Mouse (Mus musculus) embryonic facial prominence, embryonic 12.5 days (tissue): Measurements from ENCODE around the gene Gls. TPM values are rescaled to one million over a fixed set of nuclear protein-coding genes. Genes with fewer than 3 reads are reported as not detected.

Source experiments
- ATAC-seq: fragments of 200-750 bp; cut with Nextera tagmentation; 2 replicates; pipeline ENCODE4 v1.8.0; 2017; ENCODE audit not compliant: insufficient number of reproducible peaks, insufficient read depth, low FRiP score, low TSS enrichment
- H3K27ac ChIP-seq: fragments of 300-500 bp; sonication (generic); 2 replicates; pipeline ENCODE4 v1.5.1; 2016; ENCODE audit warnings: mild to moderate bottlenecking
- H3K27me3 ChIP-seq: fragments of 300-500 bp; sonication (generic); 2 replicates; pipeline ENCODE4 v1.6.1; 2016; ENCODE audit warnings: mild to moderate bottlenecking, moderate library complexity
- H3K36me3 ChIP-seq: fragments of 300-500 bp; sonication (generic); 2 replicates; pipeline ENCODE4 v1.6.1; 2016; ENCODE audit warnings: mild to moderate bottlenecking
- H3K4me1 ChIP-seq: fragments of 300-500 bp; sonication (generic); 2 replicates; pipeline ENCODE4 v1.6.1; 2016
- H3K4me2 ChIP-seq: fragments of 300-500 bp; sonication (generic); replicated peaks from 2 replicates; pipeline ENCODE4 v1.6.1; 2016; ENCODE audit warnings: mild to moderate bottlenecking, moderate library complexity
- H3K4me3 ChIP-seq: fragments of 300-500 bp; sonication (generic); 2 replicates; pipeline ENCODE4 v1.5.1; 2016; ENCODE audit warnings: mild to moderate bottlenecking
- H3K9ac ChIP-seq: fragments of 300-500 bp; sonication (generic); 2 replicates; pipeline ENCODE4 v1.6.1; 2016; ENCODE audit warnings: mild to moderate bottlenecking, moderate library complexity
- H3K9me3 ChIP-seq: fragments of 300-500 bp; sonication (generic); 2 replicates; pipeline ENCODE4 v1.6.1; 2016; ENCODE audit warnings: mild to moderate bottlenecking, moderate library complexity
- WGBS: fragments of 180-500 bp; shearing (Covaris S2); methylation state at CpG from one replicate; pipeline ENCODE4 v1.1.7; 2016; 5-methylcytosine and 5-hydroxymethylcytosine counted together
- polyA plus RNA-seq: library from polyadenylated mRNA; unstranded; fragments of >200 nt; fragmentation: Nextera tagmentation; extraction: Ambion mirVana; gene quantifications from 2 replicates; pipeline ENCODE4 v1.2.1, GENCODE M21; 2016

The Gls gene
- polyA plus RNA-seq, 1 experiment from 2014 or later, result 31.7 TPM

DNA sequence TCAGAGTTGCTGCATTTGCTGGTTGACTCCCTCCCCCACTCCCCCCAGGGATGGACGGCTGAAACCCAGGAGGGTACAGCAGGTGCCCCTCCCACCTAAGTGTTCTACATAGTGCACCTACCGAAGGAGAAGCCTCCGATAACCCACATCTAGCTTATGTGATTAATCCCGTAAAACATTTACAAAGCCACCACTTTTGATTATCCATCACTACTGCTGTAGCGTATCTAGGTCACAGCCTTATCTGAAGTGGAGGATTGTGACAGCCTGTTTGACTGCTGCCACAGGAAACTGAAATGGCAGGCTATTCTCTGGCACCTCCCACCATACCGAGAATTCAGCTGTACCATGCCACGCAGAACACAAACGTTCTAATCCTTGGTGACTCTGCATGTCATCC, 61.8 kb downstream of the Gls start:
- H3K27ac ChIP-seq, result no peak overlapping the region
- no peak overlapping the region for H3K4me2 ChIP-seq
- H3K36me3 ChIP-seq, result no peaks in the 10 kb centered on the region
- H3K27me3 ChIP-seq, result no peaks in the 10 kb centered on the region
- H3K4me1 ChIP-seq, result no peaks in the 10 kb centered on the region
- no peak for ATAC-seq
- H3K9ac ChIP-seq, result no peak overlapping the region
- H3K4me3 ChIP-seq, result no peak overlapping the region
- H3K9me3 ChIP-seq, result no peaks in the 10 kb centered on the region
- 73% methylated on average over 8 of the region's 8 CpGs for WGBS

DNA sequence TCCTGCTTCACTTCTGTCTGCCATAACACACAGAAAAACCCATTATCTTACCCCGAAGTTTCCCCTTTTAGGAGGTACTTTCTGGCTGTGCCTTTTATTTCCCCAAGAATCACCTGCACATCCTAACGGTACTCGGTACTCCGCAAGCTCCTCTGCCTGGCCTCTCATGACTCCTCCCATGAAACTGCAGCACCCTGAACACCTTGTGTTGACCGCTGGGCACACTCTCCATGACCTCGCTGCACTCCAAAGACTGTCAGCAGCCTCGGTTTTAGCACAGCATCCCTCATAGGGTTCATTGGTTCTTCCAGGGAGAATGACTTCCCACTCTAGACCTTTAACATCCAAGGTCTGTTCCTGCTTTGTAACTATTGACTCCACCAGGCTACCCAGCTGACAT, 62.3 kb downstream of the Gls start:
- no peak overlapping the region for H3K4me2 ChIP-seq
- 73% methylated on average over 7 of the region's 7 CpGs for WGBS

DNA sequence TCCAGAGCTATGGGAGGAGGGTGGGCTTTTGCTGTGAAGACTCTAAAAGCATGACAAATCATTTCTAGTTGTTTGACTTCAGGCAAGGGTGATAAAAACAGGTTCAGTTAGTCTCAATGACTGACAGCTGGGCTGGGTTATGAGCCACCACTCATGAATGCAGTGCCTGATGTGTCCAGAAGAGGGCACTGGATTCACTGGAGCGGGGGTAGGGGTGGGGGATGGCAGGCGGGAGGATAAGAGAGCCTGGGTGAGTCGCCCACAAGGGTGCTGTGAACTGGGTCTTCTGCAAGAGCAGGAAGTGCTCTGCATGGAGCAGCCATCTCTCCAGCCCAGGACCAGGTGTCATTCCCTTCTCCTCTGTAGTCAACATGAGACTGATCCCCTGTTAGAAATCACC, 63.0 kb downstream of the Gls start:
- no peaks in the 10 kb centered on the region for H3K4me1 ChIP-seq
- H3K9me3 ChIP-seq, result no peaks in the 10 kb centered on the region
- H3K4me2 ChIP-seq, result no peak overlapping the region
- H3K9ac ChIP-seq, result no peak overlapping the region
- H3K36me3 ChIP-seq, result no peaks in the 10 kb centered on the region
- ATAC-seq, result 0 out of 2 replicates have a peak, but pooled peaks have one; percentile 28
- no peak overlapping the region for H3K27ac ChIP-seq
- H3K4me3 ChIP-seq, result no peak overlapping the region
- 0% methylated on average over 3 of the region's 3 CpGs for WGBS
- H3K27me3 ChIP-seq, result no peaks in the 10 kb centered on the region

More for the DNA sequence above, 62.3 kb downstream of the Gls start:
- Histone ChIP-seq H3K9ac (no peak overlapping the region), H3K27ac (no peak overlapping the region), H3K4me3 (no peak overlapping the region), H3K27me3 (no peaks in the 10 kb centered on the region), H3K4me1 (no peaks in the 10 kb centered on the region), H3K36me3 (no peaks in the 10 kb centered on the region), H3K9me3 (no peaks in the 10 kb centered on the region)
- no peak for ATAC-seq

DNA sequence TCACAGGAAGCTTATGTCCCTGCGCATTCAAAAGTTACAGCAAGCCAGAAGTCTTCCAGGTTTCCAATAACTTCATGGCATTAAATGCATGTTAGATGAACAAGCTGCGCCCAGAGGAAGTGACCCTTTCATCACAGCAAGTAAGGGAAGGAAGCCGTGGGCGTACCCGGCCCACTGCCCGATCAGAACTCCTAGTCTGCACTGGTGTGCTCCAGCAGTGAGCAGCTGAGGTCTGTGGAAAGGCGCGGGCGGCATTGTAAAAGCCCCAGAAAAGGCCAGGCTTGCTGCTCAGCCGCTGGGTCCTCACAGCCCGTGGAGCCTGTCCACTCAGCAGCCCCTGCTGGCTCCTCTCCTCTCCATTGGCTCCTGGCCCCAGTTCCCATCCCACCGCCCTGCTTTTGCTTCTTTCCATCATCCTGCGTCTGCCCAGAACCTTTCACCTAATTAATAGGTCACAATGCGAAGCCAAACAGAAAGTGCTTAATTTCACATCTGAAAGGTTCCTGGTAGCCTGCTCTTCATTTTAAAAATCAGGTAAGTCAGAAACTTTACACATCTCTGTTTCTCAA, 66.3 kb downstream of the Gls start:
- Histone ChIP-seq H3K27me3 (no peaks in the 10 kb centered on the region), H3K4me2 (no peak overlapping the region), H3K27ac (no peak overlapping the region), H3K4me3 (no peak overlapping the region), H3K9ac (no peak overlapping the region), H3K9me3 (no peaks in the 10 kb centered on the region), H3K4me1 (0 out of 2 replicates have a peak, but pooled peaks cover 4% of the 10 kb centered on the region), H3K36me3 (no peaks in the 10 kb centered on the region)
- no peak for ATAC-seq
- 79% methylated on average over 14 of the region's 14 CpGs for WGBS

DNA sequence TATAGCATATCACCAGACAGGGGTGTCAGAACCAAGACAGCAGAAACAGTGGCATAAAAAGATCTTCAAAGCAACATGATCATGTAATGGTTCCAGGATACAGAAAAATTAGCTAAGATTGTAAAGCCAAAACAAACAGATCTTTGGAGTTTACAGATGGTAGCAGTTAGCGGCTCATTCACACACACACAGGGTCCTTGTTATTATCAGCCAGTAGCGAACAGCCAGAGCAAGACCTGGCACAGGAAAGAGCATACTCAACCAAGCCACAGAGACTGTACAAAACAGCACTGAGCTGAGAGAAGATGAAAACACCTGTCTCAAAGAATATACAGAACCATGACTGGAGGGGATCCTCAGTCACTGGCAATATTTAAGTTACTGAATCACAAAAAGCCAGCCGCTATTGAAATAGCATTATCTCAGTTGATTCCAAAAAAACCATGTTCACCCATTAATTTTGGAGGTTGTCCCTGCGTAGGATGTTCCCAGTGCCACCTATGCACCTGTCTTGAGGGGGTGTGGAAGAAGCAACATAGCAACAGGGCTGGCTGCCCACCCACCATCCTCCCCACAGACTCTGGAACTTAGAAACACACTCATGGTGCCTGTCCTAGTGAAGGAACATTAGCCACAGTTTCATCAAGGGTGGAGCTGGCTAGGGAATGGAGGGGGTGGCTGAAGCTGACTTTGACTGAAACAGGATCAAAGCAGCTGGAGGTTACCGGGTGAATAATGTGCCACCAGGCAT, 69.2 kb downstream of the Gls start:
- no peak for ATAC-seq
- H3K4me3 ChIP-seq, result no peak overlapping the region
- H3K9me3 ChIP-seq, result no peaks in the 10 kb centered on the region
- H3K4me2 ChIP-seq, result no peak overlapping the region
- H3K27ac ChIP-seq, result no peak overlapping the region
- H3K4me1 ChIP-seq, result 0 out of 2 replicates have a peak, but pooled peaks cover 4% of the 10 kb centered on the region
- no peaks in the 10 kb centered on the region for H3K36me3 ChIP-seq
- WGBS, result 84% methylated on average over 5 of the region's 5 CpGs
- H3K9ac ChIP-seq, result no peak overlapping the region
- H3K27me3 ChIP-seq, result no peaks in the 10 kb centered on the region

DNA sequence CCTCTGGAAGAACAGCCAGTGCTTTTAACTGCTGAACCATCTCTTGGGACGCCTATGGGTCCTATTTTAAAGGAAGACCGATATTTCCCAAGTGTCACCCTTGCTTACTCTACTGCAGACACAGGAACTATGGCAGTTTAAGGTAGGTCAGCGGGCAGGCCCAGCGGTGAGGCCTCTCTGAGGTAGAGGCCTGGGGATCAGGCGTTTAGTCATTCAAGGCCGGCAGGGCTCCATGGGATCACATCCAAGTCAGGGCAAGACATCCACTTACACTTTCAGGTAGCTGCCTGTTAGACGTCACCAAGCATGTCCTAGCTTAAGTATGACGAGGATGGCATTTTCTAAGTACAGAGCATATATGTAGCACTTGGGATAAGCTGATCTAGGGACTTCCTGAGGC, 71.9 kb downstream of the Gls start:
- ATAC-seq, result no peak
- H3K27me3 ChIP-seq, result no peaks in the 10 kb centered on the region
- H3K9me3 ChIP-seq, result no peaks in the 10 kb centered on the region
- no peaks in the 10 kb centered on the region for H3K36me3 ChIP-seq
- 0 out of 2 replicates have a peak, but pooled peaks cover 4% of the 10 kb centered on the region for H3K4me1 ChIP-seq
- no peak overlapping the region for H3K4me3 ChIP-seq
- WGBS, result 83% methylated on average over 8 of the region's 8 CpGs
- H3K4me2 ChIP-seq, result no peak overlapping the region
- H3K9ac ChIP-seq, result no peak overlapping the region
- H3K27ac ChIP-seq, result no peak overlapping the region

DNA sequence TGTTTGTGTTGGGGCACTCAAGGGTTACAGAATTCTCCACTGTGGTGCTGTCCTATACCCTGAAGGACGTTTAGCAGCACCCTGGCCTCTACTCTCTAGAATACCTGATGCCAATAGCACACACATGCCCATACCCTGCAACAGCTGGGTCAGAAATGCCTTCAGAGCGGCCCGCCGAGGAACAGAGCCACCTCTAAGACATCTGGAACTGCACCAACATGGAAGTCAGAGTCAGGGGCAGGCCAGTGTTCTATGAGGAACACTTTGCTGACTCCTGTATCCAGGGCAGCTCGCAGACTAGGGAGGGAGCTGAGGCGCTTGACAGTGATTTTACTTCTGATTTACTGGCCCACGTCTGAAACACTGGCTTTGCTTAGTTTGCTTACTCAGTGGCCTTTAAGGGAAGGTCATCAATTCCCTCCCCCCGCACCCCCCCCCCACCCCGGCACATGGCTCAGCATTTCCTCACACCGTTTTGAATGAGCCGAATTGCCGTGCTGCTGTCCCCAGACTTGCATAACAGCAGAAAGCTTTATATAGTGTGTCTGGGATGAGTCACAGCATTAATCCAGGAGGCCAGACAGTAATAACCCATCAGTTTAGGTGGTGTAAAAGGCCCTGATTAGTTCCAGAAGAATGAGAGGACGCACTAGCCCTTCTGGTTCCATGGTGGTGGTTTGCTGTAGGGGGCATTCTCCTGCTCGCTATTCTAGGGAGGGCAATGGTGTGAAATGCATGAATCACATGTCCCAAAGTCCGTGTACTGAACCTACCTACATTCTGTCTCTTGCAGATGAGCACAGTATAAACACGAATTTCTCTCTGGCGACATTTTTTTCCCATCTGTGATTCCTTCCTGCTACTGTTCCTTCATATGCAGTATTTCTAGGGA, 74.3 kb downstream of the Gls start:
- Histone ChIP-seq H3K4me1 (0 out of 2 replicates have a peak, but pooled peaks cover 4% of the 10 kb centered on the region), H3K4me3 (no peak overlapping the region), H3K27me3 (no peaks in the 10 kb centered on the region), H3K4me2 (no peak overlapping the region), H3K36me3 (no peaks in the 10 kb centered on the region), H3K27ac (no peak overlapping the region), H3K9me3 (no peaks in the 10 kb centered on the region), H3K9ac (no peak overlapping the region)
- WGBS, result 76% methylated on average over 17 of the region's 17 CpGs
- no peak for ATAC-seq

DNA sequence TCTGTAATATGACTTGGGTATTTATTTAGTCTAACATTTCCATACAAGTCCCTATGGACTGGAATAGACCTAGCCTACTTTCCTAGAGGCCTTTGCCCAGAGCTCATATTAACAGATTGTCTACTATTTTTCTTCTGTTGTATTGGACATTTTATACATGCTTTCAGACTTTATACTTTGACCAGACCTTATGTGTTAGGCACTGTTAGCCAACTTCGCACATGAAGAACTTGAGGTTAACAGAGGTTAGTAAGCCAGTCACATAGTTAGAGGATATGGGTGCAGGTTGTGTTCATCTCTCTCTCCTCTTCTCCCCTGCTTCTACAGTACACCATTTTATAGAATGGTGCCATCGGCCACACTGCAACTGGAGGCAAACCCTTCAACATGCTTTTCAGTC, 75.0 kb downstream of the Gls start:
- ATAC-seq, result no peak
- WGBS, result 94% methylated on average over 2 of the region's 2 CpGs
- H3K36me3 ChIP-seq, result no peaks in the 10 kb centered on the region
- H3K27me3 ChIP-seq, result no peaks in the 10 kb centered on the region
- H3K4me2 ChIP-seq, result no peak overlapping the region
- H3K4me1 ChIP-seq, result 0 out of 2 replicates have a peak, but pooled peaks cover 4% of the 10 kb centered on the region
- no peak overlapping the region for H3K27ac ChIP-seq
- no peak overlapping the region for H3K4me3 ChIP-seq
- no peak overlapping the region for H3K9ac ChIP-seq
- no peaks in the 10 kb centered on the region for H3K9me3 ChIP-seq

DNA sequence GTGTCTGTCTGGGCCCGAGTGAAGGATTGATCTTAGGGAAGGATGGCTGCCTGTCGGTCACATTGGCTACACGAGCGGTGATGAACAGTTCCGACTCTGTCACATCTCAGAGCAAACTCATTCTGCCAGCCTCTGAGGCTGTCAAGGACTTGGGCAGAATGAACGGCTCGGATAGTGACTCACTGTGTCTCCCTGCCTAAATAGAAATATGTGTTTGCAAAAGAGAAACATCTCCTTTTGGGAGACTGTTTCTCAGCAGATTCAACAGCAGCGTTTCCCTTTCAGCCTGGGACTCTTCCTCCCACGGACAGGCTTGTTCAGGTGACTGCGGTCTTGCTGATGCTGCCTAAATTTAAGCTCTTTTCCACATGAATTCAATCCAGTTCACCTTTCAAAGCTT, 76.7 kb downstream of the Gls start:
- H3K4me3 ChIP-seq, result no peak overlapping the region
- H3K4me2 ChIP-seq, result no peak overlapping the region
- no peaks in the 10 kb centered on the region for H3K4me1 ChIP-seq
- no peak overlapping the region for H3K9ac ChIP-seq
- H3K9me3 ChIP-seq, result no peaks in the 10 kb centered on the region
- WGBS, result 87% methylated on average over 10 of the region's 10 CpGs
- no peaks in the 10 kb centered on the region for H3K36me3 ChIP-seq
- H3K27me3 ChIP-seq, result no peaks in the 10 kb centered on the region
- H3K27ac ChIP-seq, result no peak overlapping the region
- ATAC-seq, result no peak

DNA sequence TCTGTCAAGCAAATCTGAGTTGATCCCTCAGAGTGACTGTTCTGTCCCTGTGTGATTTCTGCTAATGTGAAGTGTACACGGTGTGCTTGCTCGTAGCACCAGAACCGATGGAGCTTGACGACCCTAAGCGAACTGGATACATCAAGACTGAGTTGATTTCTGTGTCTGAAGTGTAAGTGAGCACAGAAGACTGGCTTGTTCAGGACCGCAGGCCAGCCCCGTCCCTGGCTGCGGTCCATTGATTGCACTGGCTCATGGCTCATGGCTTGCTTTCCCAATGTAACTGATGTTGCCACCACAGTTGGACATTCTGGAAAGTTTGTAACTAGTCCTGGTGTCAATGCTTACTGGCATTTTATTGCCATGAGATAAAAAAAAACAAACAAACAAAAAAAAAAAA, 78.1 kb downstream of the Gls start:
- Histone ChIP-seq H3K4me2 (no peak overlapping the region), H3K4me3 (no peak overlapping the region), H3K27ac (no peak overlapping the region), H3K9ac (no peak overlapping the region), H3K36me3 (no peaks in the 10 kb centered on the region), H3K4me1 (0 out of 2 replicates have a peak, but pooled peaks cover 4% of the 10 kb centered on the region), H3K9me3 (no peaks in the 10 kb centered on the region), H3K27me3 (peaks cover 3% of the 10 kb centered on the region; the same call in 1 of the 2 replicates)
- 89% methylated on average over 8 of the region's 8 CpGs for WGBS
- no peak for ATAC-seq

DNA sequence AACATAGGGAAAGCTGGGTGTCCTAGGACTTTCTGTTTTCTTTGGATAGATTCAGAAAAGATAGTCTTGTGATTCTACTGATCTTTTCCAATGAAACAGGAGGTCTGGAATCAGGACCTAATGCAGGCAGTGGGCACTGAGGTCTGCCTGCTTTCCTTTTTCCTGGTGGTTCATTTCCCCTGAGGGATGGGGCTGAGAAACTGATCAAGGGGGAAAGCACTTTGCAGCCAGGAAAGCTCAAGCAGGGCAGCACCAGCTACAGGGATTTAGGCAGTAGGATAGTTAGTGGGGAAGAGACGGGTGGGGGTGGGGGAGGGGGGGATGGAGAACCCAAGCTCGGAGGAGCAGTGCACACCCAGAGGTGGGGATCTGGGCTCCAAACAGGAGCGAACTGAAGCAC, 80.1 kb downstream of the Gls start:
- Histone ChIP-seq H3K4me2 (no peak overlapping the region), H3K27me3 (peaks cover 3% of the 10 kb centered on the region; the same call in 1 of the 2 replicates), H3K9me3 (no peaks in the 10 kb centered on the region), H3K4me3 (no peak overlapping the region), H3K4me1 (0 out of 2 replicates have a peak, but pooled peaks cover 4% of the 10 kb centered on the region), H3K36me3 (no peaks in the 10 kb centered on the region), H3K9ac (no peak overlapping the region), H3K27ac (no peak overlapping the region)
- WGBS, result 23% methylated on average over 3 of the region's 3 CpGs
- ATAC-seq, result no peak
